Mouse (Mus musculus) liver, postnatal 0 days (tissue): ENCODE data around the gene Atp6v0a2.

Experiments used
- CTCF ChIP-seq: sonication (generic); IDR thresholded peaks from 2 replicates; pipeline ENCODE4 v1.5.1; 2016; ENCODE audit warnings: antibody characterized with exemption, low read depth
- EP300 ChIP-seq: IDR thresholded peaks from 2 replicates; pipeline ENCODE4 v1.6.1; 2016; ENCODE audit warnings: antibody characterized with exemption, low read depth, mild to moderate bottlenecking

DNA sequence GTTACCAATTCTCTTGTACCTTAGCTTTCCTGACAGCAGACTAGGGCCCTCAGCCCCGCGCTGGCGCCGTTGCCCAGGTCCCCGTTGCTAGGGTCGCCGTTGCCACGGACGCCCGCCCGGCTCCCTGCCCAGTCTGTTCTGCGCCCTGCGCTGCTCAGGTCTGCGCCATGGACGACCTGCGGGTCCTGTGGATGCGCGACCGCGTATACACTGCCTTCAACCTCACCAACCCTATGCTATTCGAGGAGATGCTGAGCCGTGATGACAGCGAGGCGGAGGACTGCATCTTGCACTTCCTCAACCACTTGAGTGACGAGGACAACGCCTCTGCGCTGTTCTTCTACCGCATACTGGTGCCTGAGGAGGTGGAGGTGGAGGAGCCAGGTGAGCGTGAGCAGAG, 96.6 kb downstream of the Atp6v0a2 start, which contains the start of gene Dnah10:
- TF ChIP-seq CTCF = no peak
- TF ChIP-seq EP300 = no peak
